Mouse (Mus musculus) urinary bladder, postnatal 4 days (tissue): ENCODE measurements at regions not wholly inside any gene's neighbourhood (a gene's known extent, or its start where the extent isn't known, plus 50 kb on each side); places are given as distances from the start of the nearest gene placed in this dataset.
A peak's percentile ranks its signal among the peaks of the same experiment; 100 is the strongest.

Experiments
- DNase-seq, 2 experiments: peaks; one replicate each; pipeline ENCODE4 v3.0.0; 2021 to 2022; ENCODE audit warnings: low spot score in 2 of 2

GRCm38 (mm10) chr4:142967604-142968003 is 245.2 kb downstream of the Prdm2 start:
- no peak for DNase-seq

DNA sequence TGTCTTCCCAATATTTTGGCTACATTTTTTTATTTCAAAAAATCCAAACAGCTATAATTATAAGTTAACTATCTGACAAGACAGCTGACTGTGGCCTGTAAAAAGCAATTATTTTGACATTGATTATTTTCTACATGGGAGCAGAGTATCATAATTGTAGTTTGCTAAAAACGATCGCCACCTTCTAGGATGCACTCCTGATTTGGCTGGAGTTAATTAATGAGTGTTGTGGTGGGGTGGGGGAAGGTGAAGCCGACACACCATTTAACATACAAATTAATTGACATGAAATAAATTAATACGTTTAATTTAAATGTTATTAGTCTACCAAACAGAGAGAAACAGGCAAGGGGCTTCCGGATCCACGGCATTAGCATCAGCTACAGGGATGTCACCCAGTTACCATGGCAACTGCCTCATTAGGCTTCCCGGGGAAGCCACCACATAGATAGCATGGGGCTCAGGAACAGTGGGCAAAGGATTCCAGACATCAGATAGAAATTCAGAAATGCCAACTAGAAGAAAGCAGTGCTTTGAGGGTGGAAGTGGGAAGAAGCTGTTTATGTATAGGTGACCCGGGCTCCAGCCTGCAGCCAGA is 255.9 kb downstream of the Prdm2 start:
- no peak for DNase-seq

GRCm38 (mm10) chr4:142956376-142956775 is 256.4 kb downstream of the Prdm2 start:
- DNase-seq = no peak

DNA sequence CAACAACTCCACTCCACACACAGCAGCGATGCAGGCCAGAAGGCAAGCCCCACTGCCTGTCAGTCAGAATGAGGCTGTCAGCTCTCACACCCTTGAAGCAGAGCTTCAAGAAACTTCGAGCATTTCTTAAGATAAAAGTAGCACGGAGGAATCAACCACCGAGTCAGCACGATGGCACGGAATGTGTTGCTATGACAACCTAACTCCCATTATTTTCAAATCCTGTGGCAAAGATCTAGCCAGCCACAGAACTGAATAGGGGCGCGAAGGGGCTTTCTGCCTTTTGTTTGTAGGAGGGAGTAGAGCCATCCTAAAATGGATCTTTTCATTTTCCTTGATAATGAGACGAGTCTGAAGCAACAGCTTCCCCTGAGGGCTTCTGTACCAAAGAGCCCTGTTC is 259.1 kb downstream of the Prdm2 start:
- DNase-seq = no peak

DNA sequence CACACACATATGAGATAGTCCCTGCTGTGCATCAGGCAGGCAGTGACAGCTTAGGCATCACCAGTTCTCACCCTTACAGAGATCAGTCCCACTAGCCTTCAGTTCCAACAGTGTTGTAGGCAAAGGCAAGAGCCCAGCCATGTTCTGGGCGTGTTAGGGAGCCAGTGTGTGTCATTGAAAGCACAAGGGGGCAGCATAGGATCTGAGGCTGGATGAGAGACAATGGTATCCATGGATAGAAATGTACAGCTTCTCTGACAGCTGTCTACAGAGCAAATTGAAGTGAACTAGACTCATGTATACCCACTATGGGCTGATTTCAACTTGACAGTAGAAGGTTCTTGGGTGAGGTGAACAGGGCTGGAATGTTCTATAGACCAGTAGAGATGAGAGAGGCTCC is 259.9 kb downstream of the Prdm2 start:
- DNase-seq = no peak

DNA sequence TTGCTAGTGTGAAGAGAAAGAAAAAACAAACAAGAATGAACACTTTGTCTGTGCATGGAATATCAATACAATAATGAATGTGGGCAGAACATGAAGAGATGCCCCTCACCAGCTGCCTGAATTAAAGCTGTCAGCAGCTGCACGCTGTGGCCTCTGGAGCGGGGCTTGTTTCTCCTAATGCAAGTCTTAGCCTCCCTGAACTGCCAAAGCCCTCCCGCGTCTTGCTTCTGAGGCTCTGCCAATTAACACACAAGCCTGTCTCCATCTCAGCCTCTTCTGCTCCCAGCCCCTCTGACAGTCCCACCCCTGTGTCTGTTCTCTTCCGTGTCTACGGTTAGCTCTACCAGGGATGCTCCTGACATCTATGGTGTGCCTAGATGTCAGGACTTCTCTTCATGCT is 265.1 kb downstream of the Prdm2 start:
- DNase-seq = no peak

- DNase-seq = no peak
Observed at GRCm38 (mm10) chr4:142933627-142934026, 279.2 kb downstream of the Prdm2 start.

DNA sequence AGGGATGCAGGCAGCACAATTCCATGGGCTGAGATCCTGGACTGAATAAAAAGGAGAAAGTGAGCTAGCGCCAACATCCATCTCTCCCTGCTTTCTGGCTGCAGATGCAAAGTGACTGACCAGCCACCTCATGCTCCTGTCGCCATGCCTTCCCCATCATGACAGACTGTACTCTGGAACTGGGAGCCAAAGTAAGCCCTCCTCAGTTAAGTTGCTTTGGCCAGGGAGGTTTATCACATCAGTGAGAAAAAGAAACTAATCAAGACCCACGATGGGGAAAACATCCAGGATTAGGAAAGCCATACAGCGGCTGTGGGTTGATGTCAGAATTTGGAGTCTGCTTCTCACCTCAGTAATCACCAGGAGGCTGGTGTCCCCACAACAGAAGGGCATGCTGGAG is 283.6 kb downstream of the Prdm2 start:
- DNase-seq = no peak

DNA sequence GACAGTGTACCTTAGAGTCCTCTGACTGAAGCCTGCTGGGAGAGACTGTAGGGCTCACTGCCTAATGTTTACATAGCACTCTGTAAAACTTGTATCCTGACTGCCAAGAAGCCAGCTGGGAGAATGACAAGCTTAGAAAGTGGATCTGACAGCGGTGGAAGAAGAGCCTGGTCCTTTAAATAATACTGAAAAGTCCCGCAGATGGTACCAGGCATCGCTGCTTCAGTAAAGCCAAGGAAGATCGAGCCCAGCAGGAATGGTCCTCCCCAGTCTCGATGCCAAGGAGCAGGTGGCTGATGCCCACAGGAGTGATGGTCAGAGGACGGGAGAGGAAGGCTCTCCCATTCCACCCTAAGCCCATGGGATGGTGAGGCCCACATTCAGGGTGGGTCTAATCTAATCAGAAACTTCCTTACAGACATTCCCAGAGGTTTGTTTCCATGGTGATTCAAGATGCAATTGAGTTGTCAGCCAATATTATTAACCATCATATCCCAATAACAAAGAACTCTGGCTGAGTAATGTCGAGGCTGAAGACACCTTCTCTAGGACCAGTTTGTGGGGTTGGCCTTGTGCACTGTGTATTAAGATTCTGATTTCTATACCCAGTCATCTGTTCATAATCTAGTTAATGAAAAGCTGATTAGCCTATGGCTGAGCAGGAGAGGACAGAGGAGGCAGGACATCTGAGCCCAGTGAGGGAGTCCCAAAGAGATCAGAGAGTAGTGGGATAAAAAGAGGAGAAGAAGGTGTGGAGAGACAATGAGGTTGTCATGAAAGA is 285.3 kb downstream of the Prdm2 start:
- no peak for DNase-seq

GRCm38 (mm10) chr4:142925111-142925510 is 287.7 kb downstream of the Prdm2 start:
- DNase-seq = no peak

DNA sequence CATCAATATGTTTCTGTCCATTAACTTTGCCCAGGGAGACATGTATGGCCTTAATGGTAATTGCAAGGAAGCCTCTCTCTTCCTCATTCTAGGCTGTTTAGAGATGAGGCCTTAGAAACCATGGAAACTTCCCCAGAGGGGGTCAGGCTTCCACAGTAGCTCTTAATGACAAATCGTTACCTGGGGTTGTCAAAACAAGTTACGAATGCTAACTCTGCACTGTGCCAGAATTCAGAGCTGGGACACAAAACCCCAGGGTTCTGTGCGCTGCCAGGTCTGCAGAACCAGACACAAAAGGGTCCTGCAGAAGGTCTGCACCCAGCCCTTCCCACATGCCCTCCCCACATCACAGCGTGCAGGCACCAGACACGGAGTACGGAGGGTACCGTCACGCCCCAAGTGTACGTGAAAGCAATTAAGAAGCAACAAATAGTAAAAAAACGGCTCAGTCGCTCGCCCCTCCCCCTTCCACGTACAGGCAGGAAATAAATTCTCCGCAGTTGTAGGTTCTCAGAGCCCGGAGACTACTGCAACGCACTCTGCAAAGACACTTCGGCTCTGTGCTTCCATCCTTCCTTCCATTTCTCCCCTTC is 303.3 kb downstream of the Prdm2 start:
- DNase-seq = no peak

DNA sequence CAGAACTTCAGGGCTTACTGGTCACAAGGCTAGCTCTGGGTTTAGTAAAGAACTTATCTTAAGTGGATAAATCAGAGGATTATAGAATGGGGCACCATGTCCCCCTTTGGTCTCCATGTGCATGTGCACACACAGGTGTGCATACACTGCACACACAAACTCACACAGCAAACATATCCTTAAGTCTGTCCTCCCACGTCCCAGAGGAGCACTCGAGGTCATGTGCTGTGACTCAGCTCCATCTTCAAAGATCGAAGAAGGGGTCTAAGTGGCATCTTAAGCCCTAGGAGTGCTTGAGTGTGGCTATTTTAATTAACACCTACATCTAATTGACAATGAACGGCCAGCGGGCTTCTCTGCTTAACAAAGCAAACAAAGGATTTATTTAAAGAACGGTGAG is 304.0 kb downstream of the Prdm2 start:
- no peak for DNase-seq

DNA sequence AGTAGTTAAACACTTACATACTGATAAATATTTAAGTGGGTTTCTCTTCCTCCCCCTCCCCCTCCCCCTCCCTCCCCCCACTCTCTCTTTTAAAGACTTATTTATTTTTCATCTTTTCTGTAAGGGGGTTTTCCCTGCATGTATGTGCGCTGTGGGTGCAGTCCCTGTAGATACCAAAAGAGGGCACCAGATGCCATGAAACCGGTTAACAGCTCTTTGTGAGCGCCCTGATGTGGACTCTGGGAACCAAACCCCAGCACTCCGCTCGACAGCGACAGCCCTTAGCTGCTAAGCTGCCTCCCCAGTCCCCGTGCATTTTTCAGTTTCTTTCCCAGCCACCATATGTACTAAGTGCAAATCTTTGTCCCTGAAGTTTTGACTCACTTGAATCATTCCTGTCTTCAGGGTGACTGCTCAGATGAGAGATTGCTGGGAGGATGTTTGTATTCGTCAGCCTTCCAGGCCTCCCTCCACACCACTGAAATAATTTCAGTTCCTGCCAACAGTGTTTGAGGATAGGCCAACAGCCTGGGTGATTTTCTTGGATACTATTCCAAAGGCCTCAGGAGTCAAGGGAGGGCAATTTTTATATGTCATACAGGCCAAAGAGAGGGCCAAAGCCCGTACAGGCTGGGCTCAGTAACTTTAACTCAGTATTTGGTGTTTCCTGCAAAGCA is 309.3 kb downstream of the Prdm2 start:
- DNase-seq = no peak

DNA sequence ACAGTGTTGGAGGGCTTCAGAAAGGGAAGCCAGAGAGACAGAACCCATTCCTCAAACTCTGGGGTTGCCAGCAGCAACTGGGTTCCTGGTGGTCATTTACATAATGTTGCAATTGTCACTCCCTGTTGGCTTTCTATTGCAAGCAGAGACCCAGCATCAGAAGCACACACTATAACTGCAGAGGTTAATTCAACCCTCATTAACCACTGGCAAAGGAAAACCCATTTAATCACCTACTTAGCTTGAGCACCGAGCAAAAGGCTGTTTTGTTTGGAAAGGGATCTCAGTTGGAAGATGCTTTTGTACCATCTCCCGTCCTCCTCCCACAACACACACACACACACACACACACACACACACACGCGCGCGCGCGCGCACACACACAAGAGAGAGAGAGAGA is 312.0 kb downstream of the Prdm2 start:
- no peak for DNase-seq

DNA sequence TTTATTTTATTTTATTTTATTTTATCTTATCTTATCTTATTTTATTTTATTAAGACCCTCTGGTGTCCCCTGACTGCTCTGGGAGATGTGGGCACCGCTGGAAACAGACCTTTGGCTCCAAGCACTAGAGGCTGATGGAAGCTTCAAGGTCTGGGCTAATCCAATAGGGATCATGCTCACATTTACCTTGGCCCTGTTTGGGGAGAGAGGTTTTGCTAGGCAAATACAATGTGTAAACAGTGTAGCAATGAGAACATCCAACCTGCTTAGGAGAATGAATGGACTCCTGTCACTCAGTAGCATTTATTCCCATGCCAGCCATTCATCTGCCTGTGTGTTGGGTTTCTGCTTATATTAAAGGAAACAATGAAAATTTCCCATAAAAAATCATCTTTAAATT is 313.8 kb downstream of the Prdm2 start:
- DNase-seq = no peak

DNA sequence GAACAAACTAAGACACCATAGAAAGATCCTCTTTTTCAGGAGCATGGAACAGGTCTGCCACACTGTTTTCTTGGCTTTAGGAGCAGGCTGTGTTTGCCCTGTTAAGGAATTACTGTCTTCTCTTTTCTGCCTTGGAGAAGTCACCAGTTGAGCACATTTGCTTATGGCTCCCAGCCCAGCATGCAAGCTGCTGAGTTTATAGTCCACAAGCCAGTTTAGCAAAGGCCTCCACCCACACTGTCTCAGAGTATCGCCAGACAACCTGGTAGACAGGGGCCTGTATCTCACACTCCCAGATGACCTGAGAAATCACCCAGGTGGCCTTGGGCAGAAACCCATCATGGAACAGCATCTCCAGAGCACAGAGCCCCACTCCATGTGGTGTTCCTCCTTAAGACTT is 322.1 kb downstream of the Prdm2 start:
- DNase-seq = no peak

GRCm38 (mm10) chr4:142888891-142889290 is 323.9 kb downstream of the Prdm2 start:
- DNase-seq = no peak

- DNase-seq = no peak
Observed at GRCm38 (mm10) chr4:142887876-142888275, 324.9 kb downstream of the Prdm2 start.

GRCm38 (mm10) chr4:142880323-142880759 is 332.5 kb downstream of the Prdm2 start:
- peak; percentile 50 to 74 for DNase-seq

- DNase-seq = no peak
Observed at GRCm38 (mm10) chr4:142876151-142876550, 336.6 kb downstream of the Prdm2 start.

- no peak for DNase-seq
Observed at GRCm38 (mm10) chr4:142875105-142875504, 337.7 kb downstream of the Prdm2 start.

DNA sequence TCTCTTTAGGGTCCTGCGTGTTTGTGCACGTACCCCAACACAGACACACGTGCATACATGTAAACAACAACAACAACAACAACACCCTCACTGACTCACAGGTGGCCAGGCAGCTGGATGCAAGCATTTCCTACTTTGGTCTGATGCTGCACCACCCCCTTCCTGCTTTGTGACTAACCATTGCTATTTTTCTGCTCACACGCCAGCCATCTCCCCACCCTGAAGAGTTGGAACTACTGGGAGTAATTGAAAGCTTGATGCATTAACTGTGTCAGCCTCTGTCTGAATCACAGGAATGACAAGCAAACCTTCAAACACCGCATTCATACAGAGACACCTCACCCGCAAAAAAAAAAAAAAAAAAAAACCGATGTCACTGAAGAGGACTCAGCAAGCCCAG is 346.5 kb downstream of the Prdm2 start:
- DNase-seq = no peak

DNA sequence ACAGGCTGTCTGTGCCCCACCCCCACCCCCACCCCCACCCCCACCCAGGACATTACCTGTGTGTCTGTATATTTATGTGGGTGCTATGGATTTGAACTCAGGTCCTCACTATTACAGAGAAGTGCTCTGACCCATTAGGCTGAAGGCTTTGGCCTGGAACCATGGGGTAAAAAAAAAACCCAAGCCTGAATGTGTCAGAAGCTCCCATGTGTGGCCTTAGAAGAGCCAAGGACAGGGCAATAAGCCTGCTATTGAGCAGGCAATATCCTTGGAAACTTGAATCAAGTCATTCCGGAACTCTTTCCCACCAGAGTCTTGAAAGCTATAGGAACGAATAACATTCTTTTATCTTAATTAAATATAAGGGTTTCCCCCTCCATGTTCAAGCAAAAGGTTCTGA is 347.2 kb downstream of the Prdm2 start:
- no peak for DNase-seq
